Mouse (Mus musculus): ENCODE measurements at regions not wholly inside any gene's neighbourhood (a gene's known extent, or its start where the extent isn't known, plus 50 kb on each side); places are given as distances from the start of the nearest gene placed in this dataset.
"Not testable (repeated sequence)": the region's sequence is repeated elsewhere in the genome, so short reads cannot be mapped to it uniquely, and the experiment has no call there.

GRCm38 (mm10) chr3:98968811-98969210 is 75.8 kb upstream of the Hao2 start:
- no peak for ATAC-seq (ENCODE audit: low FRiP score)
- WGBS, result 32% methylated on average over 4 of the region's 4 CpGs

GRCm38 (mm10) chr3:98975777-98976176 is 82.7 kb upstream of the Hao2 start:
- H3K27me3 ChIP-seq, result no peaks in the 10 kb centered on the region
- H3K4me2 ChIP-seq, result no peak overlapping the region
- no peaks in the 10 kb centered on the region for H3K4me1 ChIP-seq
- 10% methylated on average over 3 of the region's 3 CpGs for WGBS
- 0 out of 2 replicates have a peak, but pooled peaks have one; percentile 20 for ATAC-seq (ENCODE audit: low FRiP score)
- no peaks in the 10 kb centered on the region for H3K9me3 ChIP-seq
- H3K4me3 ChIP-seq (replicated peaks), result no peak overlapping the region
- no peak overlapping the region for H3K27ac ChIP-seq
- H3K36me3 ChIP-seq (replicated peaks), result no peaks in the 10 kb centered on the region
- H3K9ac ChIP-seq, result no peak overlapping the region

More at GRCm38 (mm10) chr3:98968811-98969210, 75.8 kb upstream of the Hao2 start:
- H3K4me2 ChIP-seq, result no peak overlapping the region
- no peak overlapping the region for H3K27ac ChIP-seq
- H3K27me3 ChIP-seq, result no peaks in the 10 kb centered on the region
- no peaks in the 10 kb centered on the region for H3K9me3 ChIP-seq
- H3K36me3 ChIP-seq (replicated peaks), result no peaks in the 10 kb centered on the region
- no peak overlapping the region for H3K9ac ChIP-seq
- H3K4me1 ChIP-seq, result no peaks in the 10 kb centered on the region; the same call in 1 of the 2 replicates
- H3K4me3 ChIP-seq (replicated peaks), result no peak overlapping the region

DNA sequence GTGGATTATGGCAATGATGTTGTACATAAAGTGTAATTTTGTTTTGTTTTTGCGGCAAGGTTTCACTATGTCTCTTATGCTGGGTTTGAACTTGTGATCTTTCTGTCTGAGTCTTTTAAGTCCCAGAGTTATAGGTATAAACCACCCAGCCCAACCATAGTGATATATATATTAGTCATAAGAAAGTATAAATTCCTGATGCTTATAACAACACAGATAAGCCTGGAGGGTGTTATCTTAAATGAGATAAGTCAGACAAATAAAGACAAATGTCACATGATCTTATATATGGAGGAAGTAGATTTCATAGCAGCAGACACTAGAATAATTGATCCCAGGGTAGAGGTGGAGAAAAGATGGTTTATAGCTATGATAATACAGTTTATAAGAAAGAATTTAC is 89.7 kb upstream of the Hao2 start:
- 94% methylated on average over 1 of the region's 1 CpGs for WGBS
- Histone ChIP-seq H3K4me1 (no peaks in the 10 kb centered on the region), H3K4me3 (replicated peaks) (no peak overlapping the region), H3K36me3 (replicated peaks) (no peaks in the 10 kb centered on the region), H3K9ac (no peak overlapping the region), H3K9me3 (no peaks in the 10 kb centered on the region), H3K4me2 (no peak overlapping the region), H3K27me3 (no peaks in the 10 kb centered on the region), H3K27ac (no peak overlapping the region)
- ATAC-seq (ENCODE audit: low FRiP score), result no peak

- H3K27ac ChIP-seq; H3K4me2 ChIP-seq; H3K4me3 ChIP-seq (replicated peaks); H3K9ac ChIP-seq; ATAC-seq (ENCODE audit: low FRiP score); H3K9me3 ChIP-seq; H3K36me3 ChIP-seq (replicated peaks); H3K27me3 ChIP-seq: not testable (repeated sequence)
- peaks cover 12% of the 10 kb centered on the region; the same call in 1 of the 2 replicates for H3K4me1 ChIP-seq
- WGBS, result 80% methylated on average over 2 of the region's 2 CpGs
These were observed 94.2 kb upstream of the Hao2 start for GRCm38 (mm10) chr3:98987266-98987665.

DNA sequence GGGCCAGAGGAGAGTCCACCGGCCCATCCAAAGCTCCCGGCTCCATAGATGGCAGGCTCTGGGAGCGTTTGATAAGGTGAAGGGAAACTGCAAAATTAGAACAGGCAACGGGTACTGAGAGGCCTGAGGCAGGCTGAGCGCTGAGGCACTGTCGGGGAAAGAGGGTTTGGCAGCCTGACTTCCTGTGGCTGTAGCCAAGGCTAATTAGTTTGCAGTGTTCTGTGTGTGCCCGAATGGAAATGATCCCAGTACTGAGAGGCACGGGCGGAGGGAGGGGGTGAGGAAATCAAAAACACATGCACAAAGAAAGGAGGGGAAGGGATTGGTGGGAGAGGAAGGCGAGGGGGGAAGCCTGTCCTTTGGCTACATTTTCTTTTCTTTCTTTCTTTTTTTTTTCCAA is 97.8 kb upstream of the Hao2 start:
- 12% methylated on average over 10 of the region's 10 CpGs for WGBS
- H3K9ac ChIP-seq, result no peak overlapping the region
- H3K27me3 ChIP-seq, result no peaks in the 10 kb centered on the region
- H3K4me1 ChIP-seq, result peaks cover 12% of the 10 kb centered on the region; the same call in 1 of the 2 replicates
- ATAC-seq (ENCODE audit: low FRiP score), result peak; percentile 85
- no peak overlapping the region for H3K4me3 ChIP-seq (replicated peaks)
- peak overlapping the region; percentile 36 for H3K4me2 ChIP-seq
- no peaks in the 10 kb centered on the region for H3K9me3 ChIP-seq
- no peaks in the 10 kb centered on the region for H3K36me3 ChIP-seq (replicated peaks)
- H3K27ac ChIP-seq, result no peak overlapping the region

DNA sequence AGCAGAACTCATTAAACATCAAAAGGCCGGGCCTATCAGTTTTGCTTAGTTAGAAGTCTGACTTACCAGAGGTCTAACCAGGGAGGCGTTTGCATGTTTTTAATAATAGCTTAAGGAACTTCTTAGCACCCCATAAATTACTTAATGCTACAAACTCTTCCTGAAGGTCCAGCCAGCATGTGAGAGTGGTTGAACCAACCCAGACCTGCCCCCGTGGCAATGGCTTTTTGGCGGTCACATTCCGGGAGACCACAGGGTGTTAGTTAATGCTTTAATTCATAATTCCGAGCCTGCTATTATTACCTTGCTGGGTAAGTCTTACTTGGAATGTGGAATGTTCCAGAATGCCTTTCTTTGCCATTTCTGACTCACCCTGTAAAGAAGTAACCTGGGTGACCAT is 98.2 kb upstream of the Hao2 start:
- ATAC-seq (ENCODE audit: low FRiP score), result no peak
- Histone ChIP-seq H3K9me3 (no peaks in the 10 kb centered on the region), H3K4me2 (no peak overlapping the region), H3K9ac (no peak overlapping the region), H3K27me3 (no peaks in the 10 kb centered on the region), H3K4me3 (replicated peaks) (no peak overlapping the region), H3K36me3 (replicated peaks) (no peaks in the 10 kb centered on the region), H3K27ac (no peak overlapping the region), H3K4me1 (peaks cover 12% of the 10 kb centered on the region; the same call in 1 of the 2 replicates)
- 56% methylated on average over 6 of the region's 6 CpGs for WGBS

DNA sequence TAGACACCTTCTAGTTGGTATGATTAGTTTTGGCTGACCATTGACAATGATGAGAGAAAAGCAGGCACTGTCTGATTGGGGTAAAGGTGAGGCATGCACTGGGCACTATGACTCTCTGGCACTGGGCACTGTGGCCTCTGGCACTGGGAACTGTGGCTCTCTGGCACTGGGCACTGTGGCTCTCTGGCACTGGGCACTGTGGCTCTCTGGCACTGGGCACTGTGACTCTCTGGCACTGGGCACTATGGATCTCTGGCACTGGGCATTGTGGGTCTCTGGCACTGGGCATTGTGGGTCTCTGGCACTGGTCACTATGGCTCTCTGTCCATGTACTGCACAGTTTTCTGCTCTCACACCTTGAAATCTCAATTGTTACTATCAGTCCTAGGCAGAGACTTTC is 101.0 kb upstream of the Hao2 start:
- H3K36me3 ChIP-seq (replicated peaks), result no peaks in the 10 kb centered on the region
- no peak overlapping the region for H3K4me3 ChIP-seq (replicated peaks)
- no peak overlapping the region for H3K4me2 ChIP-seq
- peaks cover 12% of the 10 kb centered on the region; the same call in 1 of the 2 replicates for H3K4me1 ChIP-seq
- no peak for ATAC-seq (ENCODE audit: low FRiP score)
- H3K9me3 ChIP-seq, result no peaks in the 10 kb centered on the region
- H3K9ac ChIP-seq, result no peak overlapping the region
- H3K27me3 ChIP-seq, result no peaks in the 10 kb centered on the region
- H3K27ac ChIP-seq, result no peak overlapping the region

- no peaks in the 10 kb centered on the region for H3K27me3 ChIP-seq
- H3K4me3 ChIP-seq (replicated peaks), result no peak overlapping the region
- no peaks in the 10 kb centered on the region for H3K4me1 ChIP-seq
- H3K27ac ChIP-seq, result no peak overlapping the region
- no peaks in the 10 kb centered on the region for H3K36me3 ChIP-seq (replicated peaks)
- WGBS, result 58% methylated on average over 1 of the region's 1 CpGs
- no peak overlapping the region for H3K9ac ChIP-seq
- H3K9me3 ChIP-seq, result no peaks in the 10 kb centered on the region
- ATAC-seq (ENCODE audit: low FRiP score), result no peak
- no peak overlapping the region for H3K4me2 ChIP-seq
These were observed 110.2 kb upstream of the Wars2 start for GRCm38 (mm10) chr3:99030636-99031035.

DNA sequence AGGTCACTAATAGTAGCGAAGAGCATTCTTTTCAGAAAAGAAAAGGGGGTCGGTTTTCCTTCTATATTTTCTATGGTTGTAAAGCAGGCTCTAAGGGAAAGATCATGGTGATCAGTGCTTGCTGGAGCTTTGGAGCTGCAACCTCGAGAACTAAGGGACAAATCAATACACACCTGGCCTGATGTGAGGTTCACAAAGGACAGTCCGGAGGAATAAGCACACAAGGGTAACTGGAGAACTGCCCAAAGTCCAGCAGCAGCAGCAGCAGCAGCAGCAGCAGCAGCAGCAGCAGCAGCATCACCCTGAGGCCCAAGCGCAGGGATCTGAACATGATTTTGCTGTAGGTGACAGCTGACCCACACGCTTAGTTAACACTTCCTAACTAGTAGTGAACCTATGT is 94.7 kb upstream of the Wars2 start:
- 79% methylated on average over 6 of the region's 6 CpGs for WGBS
- Histone ChIP-seq H3K36me3 (replicated peaks) (no peaks in the 10 kb centered on the region), H3K4me2 (no peak overlapping the region), H3K4me3 (replicated peaks) (no peak overlapping the region), H3K4me1 (no peaks in the 10 kb centered on the region), H3K9me3 (no peaks in the 10 kb centered on the region), H3K9ac (no peak overlapping the region), H3K27me3 (no peaks in the 10 kb centered on the region), H3K27ac (no peak overlapping the region)
- no peak for ATAC-seq (ENCODE audit: low FRiP score)

GRCm38 (mm10) chr3:99047156-99047555 is 93.7 kb upstream of the Wars2 start:
- H3K9me3 ChIP-seq, result no peaks in the 10 kb centered on the region
- WGBS, result 79% methylated on average over 5 of the region's 5 CpGs
- no peak for ATAC-seq (ENCODE audit: low FRiP score)
- H3K4me2 ChIP-seq, result no peak overlapping the region
- H3K9ac ChIP-seq, result no peak overlapping the region
- no peaks in the 10 kb centered on the region for H3K27me3 ChIP-seq
- no peaks in the 10 kb centered on the region for H3K4me1 ChIP-seq
- no peak overlapping the region for H3K27ac ChIP-seq
- H3K4me3 ChIP-seq (replicated peaks), result no peak overlapping the region
- H3K36me3 ChIP-seq (replicated peaks), result no peaks in the 10 kb centered on the region

DNA sequence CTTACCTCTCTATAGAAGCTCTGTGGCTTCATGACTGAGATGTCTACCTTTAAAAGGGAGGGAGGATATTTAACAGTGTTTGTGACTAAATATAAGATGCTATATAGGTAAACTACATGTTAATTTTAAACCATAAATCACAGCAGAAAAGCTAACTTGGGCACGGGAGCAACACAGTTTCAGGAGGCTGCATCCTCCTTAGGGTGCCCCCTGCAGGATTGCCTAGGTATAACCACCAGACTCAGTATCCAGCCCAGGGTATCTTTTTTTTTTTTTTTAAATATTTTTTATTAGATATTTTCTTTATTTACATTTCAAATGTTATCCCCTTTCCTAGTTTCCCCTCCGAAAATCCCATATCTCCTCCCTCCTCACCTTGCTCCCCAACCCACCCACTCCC is 91.6 kb upstream of the Wars2 start:
- H3K4me3 ChIP-seq (replicated peaks), result no peak overlapping the region
- H3K9me3 ChIP-seq, result no peaks in the 10 kb centered on the region
- H3K4me2 ChIP-seq, result no peak overlapping the region
- no peak overlapping the region for H3K9ac ChIP-seq
- 80% methylated on average over 2 of the region's 2 CpGs for WGBS
- ATAC-seq (ENCODE audit: low FRiP score), result no peak
- no peak overlapping the region for H3K27ac ChIP-seq
- no peaks in the 10 kb centered on the region for H3K27me3 ChIP-seq
- no peaks in the 10 kb centered on the region for H3K4me1 ChIP-seq
- no peaks in the 10 kb centered on the region for H3K36me3 ChIP-seq (replicated peaks)

- no peaks in the 10 kb centered on the region for H3K27me3 ChIP-seq
- no peak overlapping the region for H3K4me2 ChIP-seq
- 89% methylated on average over 4 of the region's 4 CpGs for WGBS
- H3K27ac ChIP-seq, result no peak overlapping the region
- no peak overlapping the region for H3K4me3 ChIP-seq (replicated peaks)
- ATAC-seq (ENCODE audit: low FRiP score), result no peak
- no peaks in the 10 kb centered on the region for H3K4me1 ChIP-seq
- H3K9me3 ChIP-seq, result no peaks in the 10 kb centered on the region
- no peak overlapping the region for H3K9ac ChIP-seq
- no peaks in the 10 kb centered on the region for H3K36me3 ChIP-seq (replicated peaks)
These were observed 88.7 kb upstream of the Wars2 start for GRCm38 (mm10) chr3:99052176-99052575.

DNA sequence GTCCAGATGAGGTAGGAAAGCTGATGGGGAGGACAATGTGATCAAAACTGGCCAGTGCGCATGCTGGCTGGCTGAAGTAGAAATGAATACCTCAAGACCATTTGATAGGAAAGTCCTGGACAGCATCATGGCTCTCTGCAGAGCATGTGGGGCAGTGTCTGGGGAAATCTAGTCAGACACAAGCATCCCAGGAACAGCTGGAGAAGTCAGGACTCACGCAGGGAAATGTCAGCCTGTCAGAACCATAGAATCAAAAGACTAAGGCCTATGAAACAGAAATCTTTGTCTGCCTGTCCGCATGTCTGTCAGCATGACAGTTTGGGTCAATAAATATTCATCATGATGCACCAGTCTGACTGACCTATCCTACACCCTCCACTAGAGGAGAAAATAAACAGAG is 73.7 kb upstream of the Wars2 start:
- 81% methylated on average over 3 of the region's 3 CpGs for WGBS
- H3K27ac ChIP-seq, result no peak overlapping the region
- no peaks in the 10 kb centered on the region for H3K36me3 ChIP-seq (replicated peaks)

More for the DNA sequence above, 73.7 kb upstream of the Wars2 start:
- Histone ChIP-seq H3K4me1 (no peaks in the 10 kb centered on the region), H3K9ac (no peak overlapping the region), H3K4me2 (no peak overlapping the region), H3K27me3 (no peaks in the 10 kb centered on the region), H3K9me3 (no peaks in the 10 kb centered on the region), H3K4me3 (replicated peaks) (no peak overlapping the region)
- ATAC-seq (ENCODE audit: low FRiP score), result no peak

All from forebrain, embryonic 12.5 days (tissue).